Mouse (Mus musculus) heart, postnatal 0 days (tissue): ENCODE data around the gene Vash1. TPM values are rescaled to one million over a fixed set of nuclear protein-coding genes. Genes with fewer than 3 reads are reported as not detected.

Experiments used
- ATAC-seq: fragments of 200-750 bp; cut with Nextera tagmentation; 2 replicates; pipeline ENCODE4 v1.8.0; 2017; ENCODE audit warnings: low read depth, moderate number of reproducible peaks, moderate library complexity; ENCODE audit not compliant: insufficient read depth
- DNase-seq: peaks from one replicate; pipeline ENCODE4 v3.0.0-alpha.2; 2016; ENCODE audit warnings: low spot score
- H3K27ac ChIP-seq: fragments of 300-500 bp; sonication (generic); 2 replicates; pipeline ENCODE4 v1.5.1; 2014; ENCODE audit warnings: low read depth, mild to moderate bottlenecking
- H3K27me3 ChIP-seq: fragments of 300-500 bp; sonication (generic); 2 replicates; pipeline ENCODE4 v1.6.1; 2014; ENCODE audit warnings: low read length, mixed read lengths; ENCODE audit not compliant: control insufficient read depth, insufficient read depth
- H3K36me3 ChIP-seq: fragments of 300-500 bp; sonication (generic); replicated peaks from 2 replicates; pipeline ENCODE4 v1.6.1; 2014; ENCODE audit warnings: low read length, mixed read lengths; ENCODE audit not compliant: control insufficient read depth, insufficient read depth
- H3K4me1 ChIP-seq: fragments of 300-500 bp; sonication (generic); 2 replicates; pipeline ENCODE4 v1.6.1; 2014; ENCODE audit warnings: antibody characterized with exemption; ENCODE audit not compliant: control insufficient read depth, insufficient read depth
- H3K4me2 ChIP-seq: fragments of 300-500 bp; sonication (generic); 2 replicates; pipeline ENCODE4 v1.6.1; 2014; ENCODE audit warnings: low read depth, mild to moderate bottlenecking, low read length, moderate library complexity
- H3K4me3 ChIP-seq: fragments of 300-500 bp; sonication (generic); 2 replicates; pipeline ENCODE4 v1.5.1; 2014; ENCODE audit warnings: low read depth, low read length
- H3K9ac ChIP-seq: fragments of 300-500 bp; sonication (generic); replicated peaks from 2 replicates; pipeline ENCODE4 v1.6.1; 2014; ENCODE audit warnings: low read depth, low read length, mixed read lengths
- H3K9me3 ChIP-seq: fragments of 300-500 bp; sonication (generic); replicated peaks from 2 replicates; pipeline ENCODE4 v1.6.1; 2016; ENCODE audit warnings: low read length; ENCODE audit not compliant: control insufficient read depth
- CTCF ChIP-seq: IDR thresholded peaks from 2 replicates; pipeline ENCODE4 v1.5.1; 2016; ENCODE audit warnings: antibody characterized with exemption, control low read depth, low read depth
- EP300 ChIP-seq: IDR thresholded peaks from 2 replicates; pipeline ENCODE4 v1.6.1; 2016; ENCODE audit warnings: antibody characterized with exemption, low read depth
- WGBS: fragments of 180-500 bp; shearing (Covaris S2); extraction: QIAGEN DNeasy Blood & Tissue Kit; methylation state at CpG from one replicate; pipeline ENCODE4 v1.1.7; 2014; 5-methylcytosine and 5-hydroxymethylcytosine counted together
- polyA plus RNA-seq: library from polyadenylated mRNA; unstranded; fragments of >200 nt; fragmentation: Nextera tagmentation; extraction: Ambion mirVana; gene quantifications from 2 replicates; pipeline ENCODE4 v1.2.1, GENCODE M21; 2015
- total RNA-seq: library from RNA; depleted of rRNA; stranded (reverse); fragments of >200 nt; gene quantifications from 2 replicates; pipeline ENCODE4 v1.2.3, GENCODE M21; 2014; ENCODE audit warnings: low replicate concordance; rRNA removed

The Vash1 gene
- total RNA-seq = 35.0 and 38.1 TPM in 2 replicates
- 8.2 and 8.9 TPM in 2 replicates for polyA plus RNA-seq

GRCm38 (mm10) chr12:86678591-86679545 lies at the start of gene Vash1:
Gene Vash1 (plus strand): TSS chr12:86678700.
- peak; percentile 77 for ATAC-seq
- no peak for TF ChIP-seq CTCF
- TF ChIP-seq EP300 = no peak
- Histone ChIP-seq H3K27me3 (no peaks in the 10 kb centered on the region), H3K4me3 (peak within 1 kb of the TSS; percentile 83), H3K4me2 (peak within 1 kb of the TSS; percentile 98), H3K4me1 (0 out of 2 replicates have a peak, but pooled peaks cover 10% of the 10 kb centered on the region), H3K9ac (peak within 1 kb of the TSS; percentile 69), H3K36me3 (no peaks in the 10 kb centered on the region), H3K27ac (peak within 1 kb of the TSS; percentile 76), H3K9me3 (no peaks in the 10 kb centered on the region)
- DNase-seq = no peak
- WGBS = under 1% methylated on average over 78 of the region's 94 CpGs

GRCm38 (mm10) chr12:86628783-86629172 lies 49.7 kb upstream of the Vash1 start:
- TF ChIP-seq EP300 (no peak), CTCF (no peak)
- H3K9ac ChIP-seq = no peak overlapping the region
- H3K36me3 ChIP-seq = no peaks in the 10 kb centered on the region
- ATAC-seq (0 out of 2 replicates have a peak, but pooled peaks have one; percentile 55), DNase-seq (peak; percentile 43)
- H3K4me3 ChIP-seq = no peak overlapping the region
- no peak overlapping the region for H3K27ac ChIP-seq
- H3K9me3 ChIP-seq = no peaks in the 10 kb centered on the region
- 0 out of 2 replicates have a peak, but pooled peaks cover 9% of the 10 kb centered on the region for H3K27me3 ChIP-seq
- H3K4me2 ChIP-seq = no peak overlapping the region
- WGBS = 15% methylated on average over 6 of the region's 6 CpGs
- H3K4me1 ChIP-seq = peaks cover 8% of the 10 kb centered on the region

- no peak overlapping the region for H3K27ac ChIP-seq
- no peaks in the 10 kb centered on the region for H3K9me3 ChIP-seq
- peak; percentile 55 for TF ChIP-seq CTCF
- no peak for TF ChIP-seq EP300
- H3K27me3 ChIP-seq = no peaks in the 10 kb centered on the region
- 38% methylated on average over 8 of the region's 8 CpGs for WGBS
- H3K36me3 ChIP-seq = no peaks in the 10 kb centered on the region
- no peak overlapping the region for H3K4me3 ChIP-seq
- no peak for ATAC-seq
- H3K9ac ChIP-seq = no peak overlapping the region
- H3K4me1 ChIP-seq = peaks cover 7% of the 10 kb centered on the region
- DNase-seq = no peak
- no peak overlapping the region for H3K4me2 ChIP-seq
Measured at GRCm38 (mm10) chr12:86641763-86642162, 36.7 kb upstream of the Vash1 start.

- Histone ChIP-seq H3K36me3 (no peaks in the 10 kb centered on the region), H3K9ac (no peak overlapping the region), H3K27ac (peak overlapping the region; percentile 49), H3K9me3 (no peaks in the 10 kb centered on the region), H3K4me1 (peaks cover 10% of the 10 kb centered on the region), H3K4me3 (no peak overlapping the region), H3K4me2 (no peak overlapping the region), H3K27me3 (no peaks in the 10 kb centered on the region)
- TF ChIP-seq CTCF (no peak), EP300 (no peak)
- no peak for DNase-seq
- 53% methylated on average over 17 of the region's 17 CpGs for WGBS
- ATAC-seq = no peak
Measured at GRCm38 (mm10) chr12:86644512-86645273, 33.8 kb upstream of the Vash1 start.

GRCm38 (mm10) chr12:86645494-86645893 lies 33.0 kb upstream of the Vash1 start:
- no peak overlapping the region for H3K9ac ChIP-seq
- H3K27ac ChIP-seq = no peak overlapping the region
- TF ChIP-seq CTCF = no peak
- no peak overlapping the region for H3K4me3 ChIP-seq
- WGBS = 94% methylated on average over 5 of the region's 5 CpGs
- H3K4me2 ChIP-seq = no peak overlapping the region
- H3K36me3 ChIP-seq = no peaks in the 10 kb centered on the region
- no peaks in the 10 kb centered on the region for H3K9me3 ChIP-seq
- H3K4me1 ChIP-seq = peaks cover 10% of the 10 kb centered on the region
- ATAC-seq (no peak), DNase-seq (no peak)
- no peaks in the 10 kb centered on the region for H3K27me3 ChIP-seq
